Mouse (Mus musculus) testis, adult 2 months (tissue): Measurements from ENCODE around the gene Zbtb45. TPM values are rescaled to one million over a fixed set of nuclear protein-coding genes. Genes with fewer than 3 reads are reported as not detected.

ENCODE experiments used
- H3K27ac ChIP-seq: fragments of 200-500 bp; 2 replicates; pipeline ENCODE4 v1.5.1; 2012; ENCODE audit warnings: low read depth, low read length; ENCODE audit not compliant: control insufficient read depth, insufficient read depth
- H3K27me3 ChIP-seq: fragments of 200-500 bp; 2 replicates; pipeline ENCODE4 v1.6.1; 2012; ENCODE audit warnings: mild to moderate bottlenecking, low read length, moderate library complexity; ENCODE audit not compliant: control insufficient read depth, insufficient read depth
- H3K36me3 ChIP-seq: fragments of 200-500 bp; 2 replicates; pipeline ENCODE4 v1.6.1; 2012; ENCODE audit warnings: mild to moderate bottlenecking, low read length; ENCODE audit not compliant: control insufficient read depth, insufficient read depth
- H3K4me1 ChIP-seq: fragments of 200-500 bp; 2 replicates; pipeline ENCODE4 v1.6.1; 2012; ENCODE audit warnings: low read length; ENCODE audit not compliant: control insufficient read depth, insufficient read depth
- H3K4me3 ChIP-seq: fragments of 200-500 bp; 2 replicates; pipeline ENCODE4 v1.5.1; 2012; ENCODE audit warnings: low read depth, mild to moderate bottlenecking, low read length, moderate library complexity, mixed read lengths; ENCODE audit not compliant: control insufficient read depth
- CTCF ChIP-seq: fragments of 200-500 bp; IDR thresholded peaks from 2 replicates; pipeline ENCODE4 v1.5.1; 2012; ENCODE audit warnings: low read depth, mild to moderate bottlenecking, inconsistent platforms, low read length, moderate library complexity; ENCODE audit not compliant: control insufficient read depth, insufficient read depth, insufficient replicate concordance
- POLR2A ChIP-seq: fragments of 200-500 bp; IDR thresholded peaks from 2 replicates; pipeline ENCODE4 v1.6.1; 2012; ENCODE audit warnings: low read depth, mild to moderate bottlenecking, inconsistent platforms, low read length, moderate library complexity; ENCODE audit not compliant: control insufficient read depth
- polyA plus RNA-seq: library from polyadenylated mRNA; depleted of rRNA; stranded (reverse); fragments of >200 nt; gene quantifications from 2 replicates; pipeline ENCODE4 v1.2.3, GENCODE M21; 2012

Zbtb45 gene
- polyA plus RNA-seq, 1 experiment, result 4.3 TPM

DNA sequence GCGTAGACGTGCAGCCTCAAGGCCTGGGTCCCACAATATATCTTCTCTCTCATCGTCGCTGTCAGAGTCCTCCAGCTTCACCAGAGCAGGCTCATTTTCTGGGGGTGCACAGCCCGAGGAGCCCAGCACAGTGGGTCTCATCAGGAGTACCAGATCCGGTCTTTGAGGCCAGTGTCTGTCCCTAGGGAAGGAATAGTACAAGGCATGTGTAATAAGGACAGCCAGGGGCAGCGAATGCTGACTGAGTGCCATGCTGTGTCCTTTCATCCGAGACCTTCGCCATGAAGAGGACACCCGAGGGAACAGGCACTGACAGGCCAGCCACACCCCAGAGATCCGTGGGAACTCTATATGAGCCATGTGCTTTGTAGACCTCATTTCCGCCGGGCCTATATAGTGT is 43.2 kb upstream of the Zbtb45 start:
- no peak overlapping the region for H3K27ac ChIP-seq
- no peak for TF ChIP-seq CTCF
- TF ChIP-seq POLR2A, result no peak
- H3K36me3 ChIP-seq, result no peaks in the 10 kb centered on the region
- H3K4me1 ChIP-seq, result peaks cover 10% of the 10 kb centered on the region
- H3K27me3 ChIP-seq, result no peaks in the 10 kb centered on the region
- H3K4me3 ChIP-seq, result peak overlapping the region; percentile 15

DNA sequence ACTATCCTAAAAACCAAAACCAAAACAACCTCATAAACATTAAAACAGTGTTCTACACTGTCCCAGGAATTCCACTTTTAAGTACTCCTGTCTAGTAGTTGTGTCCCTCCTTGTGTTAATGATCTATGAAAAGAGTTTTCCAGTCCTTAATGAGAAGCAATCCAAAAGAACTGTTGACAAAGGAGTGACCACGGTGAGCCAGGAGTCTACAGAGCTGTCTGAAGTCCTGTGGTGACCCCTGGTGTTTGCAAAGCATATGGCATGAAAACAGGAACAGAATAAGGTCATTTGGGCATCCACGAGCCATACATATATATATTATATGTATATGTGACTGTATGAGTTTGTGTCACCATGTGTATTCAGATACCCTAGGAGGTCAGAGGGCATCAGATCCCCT is 36.2 kb upstream of the Zbtb45 start:
- TF ChIP-seq CTCF (no peak), POLR2A (no peak)

DNA sequence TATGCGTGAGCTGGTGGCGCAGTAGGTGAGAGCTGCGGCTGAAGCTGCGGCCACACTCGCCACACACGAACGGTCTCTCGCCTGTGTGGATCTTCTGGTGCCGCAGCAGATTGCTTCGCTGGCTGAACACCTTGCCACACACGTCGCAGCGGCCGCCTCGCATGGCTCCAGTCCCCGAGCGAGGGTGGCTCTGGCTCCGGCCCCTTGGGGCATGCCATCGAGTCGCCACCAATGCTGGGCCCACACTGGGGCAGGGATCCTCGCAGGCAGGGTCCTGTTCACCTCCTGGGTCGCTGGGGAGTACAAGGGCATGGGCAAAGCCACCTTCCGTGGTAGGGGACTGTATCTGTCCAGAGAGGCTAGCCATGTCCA is 34.4 kb upstream of the Zbtb45 start:
- no peak overlapping the region for H3K27ac ChIP-seq

More for the DNA sequence above, 36.2 kb upstream of the Zbtb45 start:
- Histone ChIP-seq H3K27ac (no peak overlapping the region), H3K36me3 (no peaks in the 10 kb centered on the region), H3K4me1 (peaks cover 23% of the 10 kb centered on the region), H3K4me3 (no peak overlapping the region), H3K27me3 (no peaks in the 10 kb centered on the region)

DNA sequence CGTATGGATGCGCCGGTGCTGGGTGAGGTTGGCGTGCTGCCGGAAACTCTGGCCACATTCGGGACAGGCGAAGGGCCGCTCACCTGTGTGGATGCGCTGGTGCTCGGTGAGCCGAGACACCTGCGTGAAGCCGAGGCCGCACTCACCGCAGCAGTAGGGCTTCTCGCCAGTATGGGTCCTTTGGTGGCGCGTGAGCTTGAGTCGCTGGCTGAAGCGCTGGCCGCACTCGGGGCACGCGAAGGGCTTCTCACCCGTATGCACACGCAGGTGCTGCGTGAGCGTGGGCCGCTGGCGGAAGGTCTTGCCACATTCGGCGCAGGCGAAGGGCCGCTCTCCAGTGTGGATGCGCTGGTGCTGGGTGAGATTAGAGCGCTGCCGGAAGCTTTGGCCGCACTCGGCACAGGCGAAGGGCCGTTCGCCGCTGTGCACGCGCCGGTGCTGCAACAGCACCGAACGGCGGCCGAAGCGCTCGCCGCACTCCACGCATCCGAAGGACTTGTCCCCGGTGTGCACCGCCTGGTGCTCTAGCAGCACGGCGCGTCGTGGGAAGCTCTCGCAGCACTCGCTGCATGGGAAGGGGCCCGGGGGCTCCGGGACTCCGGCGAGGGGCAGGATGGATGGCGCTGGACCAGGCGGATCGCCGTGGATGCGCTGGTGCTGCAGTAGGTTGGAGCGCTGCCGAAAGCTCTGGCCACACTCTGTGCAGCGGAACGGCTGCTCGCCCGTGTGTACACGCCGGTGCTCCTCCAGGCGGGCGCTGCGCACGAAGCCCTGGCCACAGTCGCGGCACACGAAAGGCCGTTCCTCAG is 33.8 kb upstream of the Zbtb45 start:
- H3K27me3 ChIP-seq, result no peaks in the 10 kb centered on the region
- no peaks in the 10 kb centered on the region for H3K36me3 ChIP-seq
- H3K27ac ChIP-seq, result no peak overlapping the region
- TF ChIP-seq POLR2A (peak; percentile 24; the same call in 1 of the 2 replicates), CTCF (no peak)
- peak overlapping the region; percentile 78 for H3K4me3 ChIP-seq
- peaks cover 27% of the 10 kb centered on the region for H3K4me1 ChIP-seq

More for the DNA sequence above, 34.4 kb upstream of the Zbtb45 start:
- Histone ChIP-seq H3K27me3 (no peaks in the 10 kb centered on the region), H3K4me3 (peak overlapping the region; percentile 78), H3K36me3 (no peaks in the 10 kb centered on the region), H3K4me1 (peaks cover 23% of the 10 kb centered on the region)
- TF ChIP-seq CTCF, result no peak
- TF ChIP-seq POLR2A, result no peak

DNA sequence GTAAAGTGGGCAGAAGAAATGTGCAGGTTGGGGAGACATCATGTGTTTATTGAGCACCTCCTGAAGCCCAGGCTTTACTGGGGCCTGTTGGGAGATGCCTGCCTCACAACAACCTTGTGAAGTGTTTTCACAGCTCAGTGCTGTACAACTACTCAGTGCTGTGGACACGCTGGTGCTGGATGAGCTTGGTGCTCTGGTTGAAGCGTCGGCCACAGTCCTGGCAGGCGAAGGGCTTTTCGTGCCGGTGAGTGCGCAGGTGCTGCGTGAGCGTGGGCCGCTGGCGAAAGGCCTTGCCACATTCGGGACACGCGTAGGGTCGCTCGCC is 33.2 kb upstream of the Zbtb45 start:
- H3K36me3 ChIP-seq, result no peaks in the 10 kb centered on the region
- TF ChIP-seq POLR2A, result no peak
- TF ChIP-seq CTCF, result no peak
- no peaks in the 10 kb centered on the region for H3K27me3 ChIP-seq
- peak overlapping the region; percentile 78 for H3K4me3 ChIP-seq
- H3K4me1 ChIP-seq, result peaks cover 27% of the 10 kb centered on the region
- no peak overlapping the region; the same call in 1 of the 2 replicates for H3K27ac ChIP-seq

DNA sequence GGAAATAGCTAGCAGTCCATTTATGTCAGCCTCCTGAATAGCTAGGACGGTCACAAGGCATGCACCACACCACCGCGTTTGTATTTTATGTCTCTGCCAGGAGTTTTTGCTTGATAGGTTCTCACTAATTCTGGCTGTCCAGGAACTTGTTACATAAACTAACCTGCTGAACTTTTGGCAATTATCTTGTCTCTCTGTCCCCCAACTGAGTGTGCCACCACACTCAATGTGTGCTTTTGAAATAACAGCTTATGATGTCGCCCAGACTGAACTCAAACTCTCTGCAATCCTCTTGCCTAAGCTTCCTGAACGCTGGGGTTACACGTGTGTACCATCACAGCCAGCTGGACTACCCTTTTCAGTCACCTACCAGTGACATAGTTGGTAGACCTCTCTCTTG is 32.7 kb upstream of the Zbtb45 start:
- TF ChIP-seq CTCF, result no peak
- TF ChIP-seq POLR2A, result no peak
- Histone ChIP-seq H3K36me3 (no peaks in the 10 kb centered on the region), H3K27me3 (no peaks in the 10 kb centered on the region), H3K4me1 (peaks cover 27% of the 10 kb centered on the region), H3K4me3 (no peak overlapping the region), H3K27ac (no peak overlapping the region)

DNA sequence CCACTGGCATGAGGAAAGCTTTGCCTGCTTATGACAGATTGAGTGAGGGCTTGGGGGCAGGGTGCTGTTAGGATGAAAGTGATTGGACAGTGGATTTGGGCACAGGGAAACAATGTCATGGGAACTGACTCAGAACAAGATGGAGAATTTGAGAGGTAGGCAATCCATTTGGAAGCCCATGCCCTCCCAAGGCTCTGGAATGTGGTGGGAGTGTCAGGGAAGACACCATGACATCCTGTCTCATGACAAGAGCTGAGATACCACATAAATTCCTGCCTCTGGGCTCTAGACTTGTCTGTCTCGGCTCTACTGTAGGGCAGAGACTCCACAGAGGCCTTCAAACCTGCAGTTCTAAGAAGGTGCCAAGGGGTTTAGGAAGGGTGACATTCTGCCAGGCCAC is 31.4 kb upstream of the Zbtb45 start:
- Histone ChIP-seq H3K27me3 (no peaks in the 10 kb centered on the region), H3K36me3 (no peaks in the 10 kb centered on the region), H3K4me1 (peaks cover 29% of the 10 kb centered on the region), H3K27ac (no peak overlapping the region), H3K4me3 (no peak overlapping the region)
- TF ChIP-seq POLR2A (no peak), CTCF (no peak)

DNA sequence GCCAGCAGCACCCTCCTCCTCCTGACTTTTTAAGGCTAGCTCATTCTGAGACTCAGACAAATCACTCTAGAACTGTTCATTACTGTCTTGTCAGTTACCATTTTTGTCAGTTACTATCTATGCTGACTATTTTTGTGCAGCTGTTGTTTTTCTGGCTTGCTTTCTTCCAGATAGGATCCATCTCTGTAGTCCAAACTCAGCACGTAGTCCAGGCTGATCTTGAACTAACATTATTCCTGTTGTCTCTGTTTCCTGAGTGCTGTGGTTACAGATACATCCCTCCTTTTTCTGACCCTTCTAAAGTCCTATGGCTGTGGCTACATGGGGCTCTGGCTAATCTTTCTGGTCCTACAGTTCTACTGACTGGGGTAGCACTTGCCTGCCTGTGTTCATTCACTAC is 29.3 kb upstream of the Zbtb45 start:
- TF ChIP-seq CTCF (no peak), POLR2A (no peak)
- Histone ChIP-seq H3K36me3 (no peaks in the 10 kb centered on the region), H3K4me3 (peak overlapping the region; percentile 92), H3K27ac (peak overlapping the region; percentile 97; the same call in 1 of the 2 replicates), H3K27me3 (no peaks in the 10 kb centered on the region), H3K4me1 (peaks cover 35% of the 10 kb centered on the region)
